Mouse (Mus musculus) olfactory bulb, adult 2 months (tissue): ENCODE data around the gene Psd. TPM values are rescaled to one million over a fixed set of nuclear protein-coding genes. Genes with fewer than 3 reads are reported as not detected.
A peak's percentile ranks its signal among the peaks of the same experiment; 100 is the strongest.

ENCODE experiments used
- H3K27ac ChIP-seq: fragments of 200-500 bp; 2 replicates; pipeline ENCODE4 v1.5.1; 2012; ENCODE audit warnings: low read depth, low read length; ENCODE audit not compliant: insufficient read depth
- H3K4me1 ChIP-seq: fragments of 200-500 bp; 2 replicates; pipeline ENCODE4 v1.6.1; 2012; ENCODE audit warnings: low read length; ENCODE audit not compliant: control insufficient read depth, insufficient read depth
- H3K4me3 ChIP-seq: fragments of 200-500 bp; 2 replicates; pipeline ENCODE4 v1.5.1; 2012; ENCODE audit warnings: mild to moderate bottlenecking, low read depth, low read length, moderate library complexity; ENCODE audit not compliant: insufficient read depth
- CTCF ChIP-seq: fragments of 200-500 bp; IDR thresholded peaks from 2 replicates; pipeline ENCODE4 v1.5.1; 2012; ENCODE audit warnings: low read depth, mild to moderate bottlenecking, low read length, moderate library complexity; ENCODE audit not compliant: insufficient read depth
- POLR2A ChIP-seq: fragments of 200-500 bp; IDR thresholded peaks from 2 replicates; pipeline ENCODE4 v1.6.1; 2012; ENCODE audit warnings: mild to moderate bottlenecking, low read depth, low read length, moderate library complexity; ENCODE audit not compliant: insufficient read depth
- WGBS: fragments of 180-500 bp; shearing (Covaris S2); methylation state at CpG from one replicate; pipeline ENCODE4 v1.1.7; 2018; 5-methylcytosine and 5-hydroxymethylcytosine counted together
- polyA plus RNA-seq: library from polyadenylated mRNA; stranded (reverse); fragments of >200 nt; gene quantifications from 2 replicates; pipeline ENCODE4 v1.2.4, GENCODE M21; 2012; ENCODE audit warnings: low replicate concordance; ENCODE audit not compliant: missing spikeins, insufficient read depth, insufficient read length

Psd gene
- polyA plus RNA-seq, 1 experiment: not detected

DNA sequence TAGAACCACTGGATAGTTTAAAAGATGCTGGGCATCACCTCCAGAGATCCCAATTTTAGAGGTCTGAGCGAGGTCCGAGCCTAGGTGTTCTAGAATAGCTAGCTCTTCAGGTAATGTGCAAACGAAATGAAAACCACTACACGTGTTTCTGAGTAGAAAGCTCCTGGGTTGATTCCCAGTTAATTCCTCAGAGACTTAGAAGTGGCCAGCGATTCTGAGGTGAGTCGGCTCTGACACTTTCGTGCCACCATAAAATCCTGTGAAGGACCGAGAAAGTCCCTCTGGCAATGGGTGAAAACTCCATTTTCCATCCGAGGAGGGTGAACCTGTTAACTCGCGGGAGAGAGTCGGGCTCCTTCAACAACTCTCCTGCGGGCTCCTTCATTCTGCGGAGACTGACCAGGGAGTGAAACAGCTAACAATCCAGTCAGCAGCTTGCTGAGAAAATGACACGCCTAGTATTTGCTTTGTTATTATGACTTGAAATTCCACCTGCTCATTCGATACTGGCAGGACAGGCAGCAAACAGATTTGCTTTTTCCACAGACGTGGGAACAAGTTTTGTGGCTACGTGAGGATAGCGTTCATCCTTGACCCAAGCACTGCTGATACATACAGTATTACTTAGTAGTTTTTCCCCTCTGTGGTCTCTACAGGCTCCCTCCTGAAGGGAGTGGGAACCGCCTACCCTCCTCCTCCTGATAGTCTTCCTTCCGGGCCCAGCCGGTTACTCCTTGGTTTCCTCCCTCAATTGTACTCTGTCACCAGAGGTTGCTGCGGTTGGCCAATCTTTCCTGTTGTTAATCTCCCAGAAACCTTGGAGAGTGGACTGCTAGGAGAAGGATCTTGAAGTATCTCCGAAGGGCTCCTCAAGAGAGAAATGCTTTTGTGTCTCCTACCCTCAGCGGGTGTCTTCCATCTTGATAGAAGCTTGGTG is 30.7 kb upstream of the Psd start:
- no peak overlapping the region for H3K27ac ChIP-seq
- WGBS: 27% methylated on average over 25 of the region's 25 CpGs
- TF ChIP-seq POLR2A (no peak), CTCF (no peak)

DNA sequence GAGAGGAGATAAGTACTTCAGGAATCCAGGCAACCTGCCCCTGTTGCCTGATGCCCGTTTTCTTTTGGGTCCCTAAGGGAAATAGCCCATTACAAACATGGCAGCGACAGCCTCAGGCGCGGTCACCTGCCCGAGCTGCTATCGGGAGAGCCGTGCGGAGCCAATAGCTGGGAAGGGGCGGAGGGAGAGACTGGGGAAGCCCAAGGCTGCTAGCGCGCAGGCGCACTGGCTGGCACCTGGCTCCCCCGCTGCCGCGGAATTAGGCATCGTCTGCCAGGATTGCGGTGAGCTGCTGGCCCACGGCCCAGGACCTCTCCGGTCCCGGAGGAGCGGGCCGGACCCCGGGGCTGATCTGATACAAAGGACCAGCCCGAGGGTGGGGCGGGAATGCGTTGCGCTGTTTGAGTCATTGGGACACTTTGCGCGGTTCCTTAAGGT is 29.8 kb upstream of the Psd start:
- TF ChIP-seq CTCF (no peak), POLR2A (peak; percentile 56)
- under 1% methylated on average over 29 of the region's 29 CpGs for WGBS
- Histone ChIP-seq H3K4me1 (peaks cover 11% of the 10 kb centered on the region), H3K27ac (no peak overlapping the region), H3K4me3 (peak overlapping the region; percentile 65)

More for the DNA sequence above, 30.7 kb upstream of the Psd start:
- peaks cover 11% of the 10 kb centered on the region for H3K4me1 ChIP-seq
- peak overlapping the region; percentile 65 for H3K4me3 ChIP-seq

DNA sequence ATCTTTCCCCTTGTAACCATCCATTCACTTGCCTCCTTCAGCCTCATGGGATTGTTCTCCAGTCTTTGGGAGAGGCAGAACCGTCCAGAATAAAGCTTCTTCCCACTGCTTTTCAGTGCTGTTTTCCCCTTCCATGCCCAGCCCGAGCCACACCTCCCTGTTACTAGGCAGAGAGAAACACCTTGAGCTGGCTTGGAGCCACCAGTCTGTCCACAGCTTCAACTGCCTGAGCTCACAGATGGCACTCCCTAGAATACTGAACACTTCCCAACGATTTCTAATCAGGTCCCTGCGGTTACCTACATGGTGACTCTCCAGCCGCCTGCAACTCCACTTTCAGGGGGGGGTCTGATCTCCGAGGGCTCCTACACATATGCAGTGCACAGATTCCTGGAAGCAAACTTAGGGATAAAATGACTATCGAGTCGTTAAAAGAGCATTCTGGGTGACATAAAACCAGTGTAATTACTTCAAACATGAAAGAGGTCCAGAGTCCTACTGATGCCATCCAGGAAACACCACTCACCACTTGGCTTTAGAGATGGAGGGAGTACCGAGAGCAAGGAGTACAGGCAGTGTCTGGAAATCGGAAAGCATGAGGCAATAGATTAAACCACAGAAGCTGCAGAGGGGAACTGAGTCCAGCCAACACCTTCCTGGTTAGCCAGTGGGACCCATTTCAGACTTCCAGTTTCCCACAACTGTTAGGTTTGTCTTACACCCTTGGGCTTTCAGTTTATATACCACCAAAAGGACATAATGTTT is 23.4 kb upstream of the Psd start, which contains the start of gene 2310034G01Rik:
Gene 2310034G01Rik (minus strand): TSS at position 135 of the 765 bp plus-strand sequence.
- WGBS: 57% methylated on average over 10 of the region's 10 CpGs
- Histone ChIP-seq H3K4me3 (peak within 1 kb of the TSS; percentile 54), H3K27ac (peak within 1 kb of the TSS; percentile 18), H3K4me1 (peaks cover 8% of the 10 kb centered on the region; the same call in 1 of the 2 replicates)
- TF ChIP-seq POLR2A (no peak), CTCF (no peak)

DNA sequence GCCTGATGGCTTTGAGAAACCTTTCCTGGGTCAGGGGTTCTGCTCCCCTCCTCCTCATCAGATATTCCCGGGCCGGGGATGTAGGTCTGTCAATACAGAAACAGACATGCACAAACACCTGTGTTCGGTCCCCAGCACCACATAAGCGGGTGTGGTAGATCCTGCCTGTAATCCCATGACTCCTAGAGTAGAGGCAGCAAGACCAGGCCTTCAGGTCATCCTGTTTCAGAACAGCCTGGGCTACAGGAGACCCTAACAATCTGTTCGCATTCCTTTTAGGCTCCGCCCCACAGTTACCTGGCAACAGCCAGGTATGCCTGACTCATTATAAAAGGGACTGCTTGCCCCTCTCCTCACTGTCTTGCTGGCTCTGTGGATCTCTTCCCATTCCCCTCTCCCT is 22.6 kb upstream of the Psd start:
- TF ChIP-seq POLR2A: no peak
- TF ChIP-seq CTCF: no peak
- Histone ChIP-seq H3K27ac (no peak overlapping the region; the same call in 1 of the 2 replicates), H3K4me1 (peaks cover 8% of the 10 kb centered on the region; the same call in 1 of the 2 replicates), H3K4me3 (peak overlapping the region; percentile 54)
- WGBS: 27% methylated on average over 6 of the region's 6 CpGs

DNA sequence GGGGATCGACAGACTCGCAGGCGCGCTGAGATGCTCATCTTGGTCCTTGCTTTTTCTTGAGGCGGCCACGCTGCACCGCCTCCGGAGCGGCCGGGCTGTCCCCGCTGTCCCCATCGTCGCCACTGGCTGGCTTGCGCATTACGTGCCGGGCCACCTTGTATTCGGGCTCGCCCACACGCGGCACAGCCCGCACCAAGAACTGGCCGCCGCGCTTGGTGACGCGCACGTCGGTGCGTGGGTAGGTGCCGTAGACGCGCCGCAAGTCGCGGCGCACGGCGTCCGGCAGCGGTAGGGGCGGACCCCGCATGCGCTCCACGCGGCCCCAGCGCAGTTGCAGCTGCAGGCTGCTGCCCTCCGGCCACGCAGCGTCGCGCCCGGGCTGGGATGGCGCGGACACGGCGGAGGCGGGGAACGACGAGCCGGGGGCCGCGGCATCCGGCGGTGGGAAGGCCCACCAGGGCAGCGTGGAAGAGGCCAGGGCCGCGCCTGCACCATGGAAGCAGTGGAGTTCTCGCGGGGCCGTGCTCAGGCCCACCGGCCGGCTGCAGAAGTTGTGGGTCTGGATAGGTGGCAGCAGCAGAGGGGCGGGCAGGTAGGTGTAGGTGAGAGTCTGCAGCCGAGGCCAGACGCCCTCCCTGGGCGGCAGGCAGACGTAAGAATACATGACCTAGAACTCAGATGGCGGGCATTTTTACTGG is 22.0 kb upstream of the Psd start:
- peak; percentile 95 for TF ChIP-seq POLR2A
- no peak for TF ChIP-seq CTCF
- Histone ChIP-seq H3K4me1 (peaks cover 8% of the 10 kb centered on the region; the same call in 1 of the 2 replicates), H3K4me3 (peak overlapping the region; percentile 54), H3K27ac (peak overlapping the region; percentile 90)
- under 1% methylated on average over 78 of the region's 78 CpGs for WGBS

DNA sequence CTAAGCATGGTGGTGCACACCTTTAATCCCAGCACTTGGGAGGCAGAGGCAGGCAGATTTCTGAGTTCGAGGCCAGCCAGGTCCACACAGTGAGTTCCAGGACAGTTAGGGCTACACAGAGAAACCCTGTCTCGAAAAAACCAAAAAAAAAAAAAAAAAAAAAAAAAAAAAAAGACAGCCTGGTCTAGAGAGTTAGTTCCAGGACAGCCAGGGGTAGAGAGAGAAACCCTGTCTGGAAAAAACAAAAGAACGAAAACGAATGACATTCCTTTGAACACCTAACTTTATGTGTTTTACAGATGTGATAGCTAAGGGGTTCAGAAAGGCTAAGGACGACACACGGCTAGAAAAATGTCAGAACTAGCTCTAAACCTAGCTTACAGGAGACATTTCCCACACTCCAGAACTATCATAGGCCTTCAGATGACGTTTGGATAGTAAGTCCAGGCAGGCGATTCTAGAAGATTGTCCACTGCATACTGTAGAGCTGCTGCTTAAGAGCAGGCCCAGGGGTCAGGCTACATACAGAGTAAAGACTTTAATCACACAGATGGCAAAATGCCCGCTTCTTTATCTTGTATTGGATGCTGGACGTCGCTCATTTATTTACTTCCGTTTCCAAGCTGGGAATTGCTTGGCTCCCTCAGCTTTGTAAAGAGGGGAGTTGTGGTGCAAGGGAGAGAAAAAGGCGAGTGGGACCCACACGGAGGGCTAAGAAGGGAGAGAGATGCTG is 21.1 kb upstream of the Psd start:
- Histone ChIP-seq H3K27ac (peak overlapping the region; percentile 90), H3K4me3 (peak overlapping the region; percentile 54), H3K4me1 (peaks cover 8% of the 10 kb centered on the region; the same call in 1 of the 2 replicates)
- TF ChIP-seq POLR2A (no peak), CTCF (no peak)
- 18% methylated on average over 14 of the region's 14 CpGs for WGBS

DNA sequence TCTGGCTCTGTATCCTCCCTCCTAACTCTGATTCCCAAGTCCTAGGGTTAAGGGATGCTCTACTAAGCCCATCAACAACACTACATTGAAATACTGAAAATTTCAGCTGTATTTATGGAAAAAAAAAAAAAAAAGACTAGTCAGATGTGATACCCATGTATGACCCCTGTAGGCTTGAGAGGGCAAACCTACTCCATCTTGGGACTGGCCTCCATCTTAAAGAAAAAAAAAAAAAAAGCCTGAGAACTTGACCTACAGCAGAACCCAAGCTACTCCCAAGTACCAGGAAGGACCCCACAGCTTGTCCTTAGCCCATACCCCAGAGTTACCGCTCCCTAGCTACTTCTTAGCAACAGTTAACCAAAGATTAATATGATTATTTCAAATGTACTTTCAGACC is 20.2 kb upstream of the Psd start:
- peaks cover 8% of the 10 kb centered on the region; the same call in 1 of the 2 replicates for H3K4me1 ChIP-seq
- H3K27ac ChIP-seq: no peak overlapping the region
- no peak overlapping the region for H3K4me3 ChIP-seq
- TF ChIP-seq POLR2A (no peak), CTCF (no peak)
- 100% methylated on average over 1 of the region's 1 CpGs for WGBS

DNA sequence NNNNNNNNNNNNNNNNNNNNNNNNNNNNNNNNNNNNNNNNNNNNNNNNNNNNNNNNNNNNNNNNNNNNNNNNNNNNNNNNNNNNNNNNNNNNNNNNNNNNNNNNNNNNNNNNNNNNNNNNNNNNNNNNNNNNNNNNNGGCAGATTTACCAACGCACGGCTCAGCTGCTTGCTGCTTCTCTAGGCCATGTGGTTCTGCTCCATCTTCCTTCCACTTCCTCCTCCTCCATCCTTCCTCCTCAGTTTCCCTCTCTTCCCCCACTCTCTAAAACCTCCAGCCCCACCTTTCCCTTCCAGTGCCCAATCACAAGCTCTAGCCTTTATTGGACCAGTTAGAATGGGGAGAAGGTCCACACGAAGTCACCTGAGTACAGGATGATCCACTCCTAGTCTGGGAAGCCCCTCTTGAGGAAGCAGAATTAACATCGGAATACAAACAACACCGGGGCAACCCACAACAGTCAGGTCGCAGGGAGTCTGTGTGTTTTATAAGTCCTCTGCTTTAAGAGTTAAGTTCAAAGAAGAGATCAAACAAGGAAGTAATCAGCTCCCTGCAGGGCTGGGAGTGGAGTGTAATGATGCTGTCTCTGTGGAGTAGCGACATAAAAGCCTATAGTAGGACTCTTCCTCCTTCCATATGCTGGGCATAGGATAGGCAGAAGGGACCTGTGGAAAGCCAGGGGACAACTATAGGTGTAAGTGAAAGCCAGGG is 17.9 kb upstream of the Psd start:
- H3K27ac ChIP-seq: no peak overlapping the region
- H3K4me1 ChIP-seq: peaks cover 11% of the 10 kb centered on the region
- 33% methylated on average over 7 of the region's 7 CpGs for WGBS
- no peak overlapping the region for H3K4me3 ChIP-seq
- TF ChIP-seq CTCF: no peak
- no peak for TF ChIP-seq POLR2A
